Mouse (Mus musculus) midbrain, postnatal 0 days (tissue): Measurements from ENCODE around the gene Mrpl51. TPM values are rescaled to one million over a fixed set of nuclear protein-coding genes. Genes with fewer than 3 reads are reported as not detected.

Experiments used
- ATAC-seq: fragments of 200-750 bp; cut with Nextera tagmentation; 2 replicates; pipeline ENCODE4 v1.8.0; 2017; ENCODE audit warnings: moderate number of reproducible peaks, mild to moderate bottlenecking, moderate TSS enrichment, moderate library complexity; ENCODE audit not compliant: low FRiP score
- DNase-seq: peaks from one replicate; pipeline ENCODE4 v3.0.0-alpha.2; 2015; ENCODE audit warnings: low spot score
- H3K27ac ChIP-seq: fragments of 300-500 bp; sonication (generic); 2 replicates; pipeline ENCODE4 v1.5.1; 2014; ENCODE audit warnings: low read depth, mild to moderate bottlenecking, low read length, mixed read lengths
- H3K27me3 ChIP-seq: fragments of 300-500 bp; sonication (generic); 2 replicates; pipeline ENCODE4 v1.6.1; 2014; ENCODE audit warnings: low read length, control low read depth, mixed read lengths; ENCODE audit not compliant: insufficient read depth
- H3K36me3 ChIP-seq: fragments of 300-500 bp; sonication (generic); 2 replicates; pipeline ENCODE4 v1.6.1; 2014; ENCODE audit warnings: low read length, control low read depth, mixed read lengths; ENCODE audit not compliant: insufficient read depth
- H3K4me1 ChIP-seq: fragments of 300-500 bp; sonication (generic); 2 replicates; pipeline ENCODE4 v1.6.1; 2014; ENCODE audit warnings: mild to moderate bottlenecking, control low read depth, antibody characterized with exemption, low read length, mixed read lengths; ENCODE audit not compliant: insufficient read depth
- H3K4me2 ChIP-seq: fragments of 300-500 bp; sonication (generic); 2 replicates; pipeline ENCODE4 v1.6.1; 2014; ENCODE audit warnings: low read depth, mild to moderate bottlenecking, low read length, mixed read lengths; ENCODE audit not compliant: poor library complexity, severe bottlenecking
- H3K4me3 ChIP-seq: fragments of 300-500 bp; sonication (generic); 2 replicates; pipeline ENCODE4 v1.5.1; 2014; ENCODE audit warnings: low read depth, mild to moderate bottlenecking, low read length, moderate library complexity
- H3K9ac ChIP-seq: fragments of 300-500 bp; sonication (generic); replicated peaks from 2 replicates; pipeline ENCODE4 v1.6.1; 2014; ENCODE audit warnings: mild to moderate bottlenecking, low read length, moderate library complexity, mixed read lengths; ENCODE audit not compliant: poor library complexity, severe bottlenecking
- H3K9me3 ChIP-seq: fragments of 300-500 bp; sonication (generic); 2 replicates; pipeline ENCODE4 v1.6.1; 2016; ENCODE audit warnings: low read length, control low read depth
- CTCF ChIP-seq: IDR thresholded peaks from 2 replicates; pipeline ENCODE4 v1.5.1; 2016; ENCODE audit warnings: antibody characterized with exemption, mild to moderate bottlenecking
- WGBS: fragments of 180-500 bp; shearing (Covaris S2); extraction: QIAGEN DNeasy Blood & Tissue Kit; methylation state at CpG from one replicate; pipeline ENCODE4 v1.1.7; 2014; 5-methylcytosine and 5-hydroxymethylcytosine counted together
- polyA plus RNA-seq: library from polyadenylated mRNA; unstranded; fragments of >200 nt; fragmentation: Nextera tagmentation; extraction: Ambion mirVana; gene quantifications from 2 replicates; pipeline ENCODE4 v1.2.1, GENCODE M21; 2015
- total RNA-seq: library from RNA; depleted of rRNA; stranded (reverse); fragments of >200 nt; gene quantifications from 2 replicates; pipeline ENCODE4 v1.2.3, GENCODE M21; 2014

Gene Mrpl51
- total and polyA plus RNA-seq, 2 experiments from 2014 or later: 48.2 to 136 TPM

- no peak overlapping the region for H3K27ac ChIP-seq
- ATAC-seq: no peak
- 91% methylated on average over 5 of the region's 5 CpGs for WGBS
- TF ChIP-seq CTCF: no peak
- no peak overlapping the region for H3K9ac ChIP-seq
- no peaks in the 10 kb centered on the region for H3K9me3 ChIP-seq
- no peaks in the 10 kb centered on the region for H3K4me1 ChIP-seq
- no peak overlapping the region for H3K4me3 ChIP-seq
- H3K4me2 ChIP-seq: no peak overlapping the region
- no peaks in the 10 kb centered on the region for H3K27me3 ChIP-seq
- DNase-seq: no peak
- peaks cover 78% of the 10 kb centered on the region for H3K36me3 ChIP-seq
Observed at GRCm38 (mm10) chr6:125175469-125175868, 16.1 kb upstream of the Mrpl51 start.

GRCm38 (mm10) chr6:125179601-125180000 lies 12.0 kb upstream of the Mrpl51 start:
- Histone ChIP-seq H3K4me2 (no peak overlapping the region), H3K27ac (no peak overlapping the region), H3K4me1 (no peaks in the 10 kb centered on the region), H3K27me3 (no peaks in the 10 kb centered on the region), H3K9ac (no peak overlapping the region), H3K36me3 (peaks cover 58% of the 10 kb centered on the region), H3K4me3 (no peak overlapping the region), H3K9me3 (no peaks in the 10 kb centered on the region)
- DNase-seq (no peak), ATAC-seq (no peak)
- TF ChIP-seq CTCF: no peak
- 90% methylated on average over 7 of the region's 7 CpGs for WGBS

- Histone ChIP-seq H3K9me3 (no peaks in the 10 kb centered on the region), H3K4me3 (no peak overlapping the region), H3K9ac (no peak overlapping the region), H3K27me3 (no peaks in the 10 kb centered on the region), H3K27ac (no peak overlapping the region), H3K4me2 (no peak overlapping the region), H3K36me3 (peaks cover 62% of the 10 kb centered on the region), H3K4me1 (no peaks in the 10 kb centered on the region)
- whole genome bisulfite sequencing: 64% methylated on average over 5 of the region's 5 CpGs
- ATAC-seq: no peak
- no peak for DNase-seq
- no peak for TF ChIP-seq CTCF
Observed at GRCm38 (mm10) chr6:125182133-125182532, 9.5 kb upstream of the Mrpl51 start.

GRCm38 (mm10) chr6:125186203-125186602 lies 5.4 kb upstream of the Mrpl51 start:
- WGBS: 95% methylated on average over 10 of the region's 10 CpGs
- ATAC-seq: no peak

GRCm38 (mm10) chr6:125190816-125191215 lies 785 bp upstream of the Mrpl51 start:
- no peak for DNase-seq
- Histone ChIP-seq H3K9me3 (no peaks in the 10 kb centered on the region), H3K4me2 (peak overlapping the region; percentile 64), H3K27me3 (no peaks in the 10 kb centered on the region), H3K9ac (peak overlapping the region; percentile 62), H3K4me1 (no peaks in the 10 kb centered on the region), H3K4me3 (peak overlapping the region; percentile 54), H3K36me3 (peaks cover 29% of the 10 kb centered on the region), H3K27ac (0 out of 2 replicates have a peak overlapping the region, but pooled peaks have one; percentile 98)
- TF ChIP-seq CTCF: no peak
- ATAC-seq: no peak

More at GRCm38 (mm10) chr6:125186203-125186602, 5.4 kb upstream of the Mrpl51 start:
- no peak overlapping the region for H3K27ac ChIP-seq
- no peak for DNase-seq
- H3K4me3 ChIP-seq: no peak overlapping the region
- no peaks in the 10 kb centered on the region for H3K27me3 ChIP-seq
- TF ChIP-seq CTCF: no peak
- H3K4me1 ChIP-seq: no peaks in the 10 kb centered on the region
- H3K4me2 ChIP-seq: no peak overlapping the region
- no peaks in the 10 kb centered on the region for H3K9me3 ChIP-seq
- no peak overlapping the region for H3K9ac ChIP-seq
- H3K36me3 ChIP-seq: peaks cover 50% of the 10 kb centered on the region

GRCm38 (mm10) chr6:125192016-125192714 lies 564 bp downstream of the Mrpl51 start:
- H3K27me3 ChIP-seq: no peaks in the 10 kb centered on the region
- under 1% methylated on average over 34 of the region's 34 CpGs for WGBS
- peaks cover 15% of the 10 kb centered on the region for H3K36me3 ChIP-seq
- peak overlapping the region; percentile 98 for H3K27ac ChIP-seq
- H3K9me3 ChIP-seq: no peaks in the 10 kb centered on the region
- DNase-seq (peak; percentile 98), ATAC-seq (peak; percentile 94)
- TF ChIP-seq CTCF: no peak
- H3K4me1 ChIP-seq: no peaks in the 10 kb centered on the region
- H3K4me2 ChIP-seq: peak overlapping the region; percentile 64
- H3K9ac ChIP-seq: peak overlapping the region; percentile 66
- H3K4me3 ChIP-seq: peak overlapping the region; percentile 54
